Mouse (Mus musculus) forebrain, embryonic 13.5 days (tissue): Measurements from ENCODE around the gene Iqsec1. TPM values are rescaled to one million over a fixed set of nuclear protein-coding genes. Genes with fewer than 3 reads are reported as not detected.

ENCODE experiments used
- ATAC-seq: fragments of 200-750 bp; cut with Nextera tagmentation; 2 replicates; pipeline ENCODE4 v1.8.0; 2017
- H3K27ac ChIP-seq: fragments of 300-500 bp; sonication (generic); 2 replicates; pipeline ENCODE4 v1.5.1; 2015; ENCODE audit warnings: inconsistent platforms, mild to moderate bottlenecking, moderate library complexity
- H3K27me3 ChIP-seq: fragments of 300-500 bp; sonication (generic); 2 replicates; pipeline ENCODE4 v1.6.1; 2015; ENCODE audit warnings: mild to moderate bottlenecking, inconsistent platforms
- H3K36me3 ChIP-seq: fragments of 300-500 bp; sonication (generic); 2 replicates; pipeline ENCODE4 v1.6.1; 2015; ENCODE audit warnings: mild to moderate bottlenecking, inconsistent platforms; ENCODE audit not compliant: poor library complexity, severe bottlenecking
- H3K4me1 ChIP-seq: fragments of 300-500 bp; sonication (generic); 2 replicates; pipeline ENCODE4 v1.6.1; 2015; ENCODE audit warnings: inconsistent platforms
- H3K4me2 ChIP-seq: fragments of 300-500 bp; sonication (generic); 2 replicates; pipeline ENCODE4 v1.6.1; 2015; ENCODE audit warnings: inconsistent platforms, mild to moderate bottlenecking, moderate library complexity
- H3K4me3 ChIP-seq: fragments of 300-500 bp; sonication (generic); 2 replicates; pipeline ENCODE4 v1.5.1; 2015; ENCODE audit warnings: mild to moderate bottlenecking, inconsistent platforms
- H3K9ac ChIP-seq: fragments of 300-500 bp; sonication (generic); 2 replicates; pipeline ENCODE4 v1.6.1; 2015; ENCODE audit warnings: mild to moderate bottlenecking, inconsistent platforms
- H3K9me3 ChIP-seq: fragments of 300-500 bp; sonication (generic); replicated peaks from 2 replicates; pipeline ENCODE4 v1.6.1; 2016; ENCODE audit warnings: inconsistent platforms
- WGBS: fragments of 180-500 bp; shearing (Covaris S2); methylation state at CpG from one replicate; pipeline ENCODE4 v1.1.7; 2015; 5-methylcytosine and 5-hydroxymethylcytosine counted together
- polyA plus RNA-seq: library from polyadenylated mRNA; unstranded; fragments of >200 nt; fragmentation: Nextera tagmentation; extraction: Ambion mirVana; gene quantifications from 2 replicates; pipeline ENCODE4 v1.2.1, GENCODE M21; 2015

The Iqsec1 gene
- polyA plus RNA-seq, 1 experiment from 2014 or later, result 10.0 TPM

DNA sequence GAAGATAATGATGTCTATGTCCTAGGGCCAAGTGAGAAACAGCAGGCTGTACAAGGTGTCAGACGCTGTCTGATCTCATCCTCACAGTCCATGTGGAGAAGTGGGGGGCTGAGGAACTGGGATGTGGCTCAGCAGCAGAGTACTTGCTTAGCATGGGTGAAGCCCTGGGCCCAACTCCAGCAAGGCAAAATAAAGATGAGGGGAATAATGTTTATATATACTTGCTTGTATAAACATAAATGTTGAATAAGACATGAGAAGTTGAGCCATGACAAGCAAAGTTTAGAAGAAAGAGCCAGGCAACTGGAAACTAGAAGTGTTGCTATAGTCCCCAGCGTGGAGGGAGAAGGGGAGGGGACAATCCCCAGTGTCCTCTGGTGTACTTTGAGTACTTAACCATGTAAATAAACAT, 261.8 kb downstream of the Iqsec1 start:
- Histone ChIP-seq H3K4me3 (no peak overlapping the region), H3K9ac (no peak overlapping the region), H3K4me2 (no peak overlapping the region), H3K9me3 (no peaks in the 10 kb centered on the region), H3K27ac (0 out of 2 replicates have a peak overlapping the region, but pooled peaks have one; percentile 20), H3K36me3 (no peaks in the 10 kb centered on the region), H3K4me1 (peaks cover 63% of the 10 kb centered on the region), H3K27me3 (no peaks in the 10 kb centered on the region)
- WGBS, result 70% methylated on average over 2 of the region's 2 CpGs
- ATAC-seq, result no peak

DNA sequence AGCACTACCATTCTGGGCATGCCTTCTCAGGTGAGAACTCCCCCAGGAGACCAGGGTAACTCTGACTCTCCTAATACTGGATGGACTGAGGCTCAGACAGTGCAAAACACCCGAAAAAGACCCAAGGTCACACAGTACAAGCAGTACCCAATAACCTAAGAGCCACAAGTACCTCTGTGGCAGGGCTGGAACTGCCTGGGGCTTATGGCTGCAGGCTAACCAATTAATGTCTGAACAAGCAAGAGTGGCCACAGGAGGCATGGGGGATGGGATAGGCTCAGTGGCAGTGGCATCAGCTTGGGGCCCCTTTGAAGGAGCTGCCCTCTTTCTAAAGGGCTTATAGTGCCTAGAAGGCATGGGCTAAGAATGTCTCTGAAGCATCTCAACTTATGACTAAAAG, 263.0 kb downstream of the Iqsec1 start:
- Histone ChIP-seq H3K27me3 (no peaks in the 10 kb centered on the region), H3K9ac (no peak overlapping the region), H3K36me3 (no peaks in the 10 kb centered on the region), H3K27ac (no peak overlapping the region), H3K9me3 (no peaks in the 10 kb centered on the region), H3K4me3 (no peak overlapping the region), H3K4me2 (no peak overlapping the region), H3K4me1 (peaks cover 63% of the 10 kb centered on the region)
- 60% methylated on average over 1 of the region's 1 CpGs for WGBS
- no peak for ATAC-seq

DNA sequence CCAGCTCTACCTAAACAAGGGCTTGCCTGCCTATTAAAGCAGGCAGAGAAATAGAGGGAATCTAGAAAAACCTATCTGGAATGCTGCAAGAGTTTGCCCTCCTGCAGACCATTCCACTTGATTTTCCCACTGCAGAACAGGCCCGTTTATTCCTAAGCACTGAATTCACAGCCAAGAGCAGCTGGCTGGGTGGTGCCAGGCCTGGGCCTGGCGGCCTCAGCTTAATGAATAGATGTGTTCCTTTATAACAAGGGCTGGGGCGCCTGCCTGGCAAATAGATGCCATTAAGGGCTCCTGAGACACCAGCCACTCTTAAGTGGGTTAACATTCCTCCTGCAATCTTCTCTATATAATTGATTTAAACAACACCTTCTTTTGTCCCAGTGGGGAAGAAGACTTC, 265.5 kb downstream of the Iqsec1 start:
- WGBS, result 23% methylated on average over 3 of the region's 3 CpGs

DNA sequence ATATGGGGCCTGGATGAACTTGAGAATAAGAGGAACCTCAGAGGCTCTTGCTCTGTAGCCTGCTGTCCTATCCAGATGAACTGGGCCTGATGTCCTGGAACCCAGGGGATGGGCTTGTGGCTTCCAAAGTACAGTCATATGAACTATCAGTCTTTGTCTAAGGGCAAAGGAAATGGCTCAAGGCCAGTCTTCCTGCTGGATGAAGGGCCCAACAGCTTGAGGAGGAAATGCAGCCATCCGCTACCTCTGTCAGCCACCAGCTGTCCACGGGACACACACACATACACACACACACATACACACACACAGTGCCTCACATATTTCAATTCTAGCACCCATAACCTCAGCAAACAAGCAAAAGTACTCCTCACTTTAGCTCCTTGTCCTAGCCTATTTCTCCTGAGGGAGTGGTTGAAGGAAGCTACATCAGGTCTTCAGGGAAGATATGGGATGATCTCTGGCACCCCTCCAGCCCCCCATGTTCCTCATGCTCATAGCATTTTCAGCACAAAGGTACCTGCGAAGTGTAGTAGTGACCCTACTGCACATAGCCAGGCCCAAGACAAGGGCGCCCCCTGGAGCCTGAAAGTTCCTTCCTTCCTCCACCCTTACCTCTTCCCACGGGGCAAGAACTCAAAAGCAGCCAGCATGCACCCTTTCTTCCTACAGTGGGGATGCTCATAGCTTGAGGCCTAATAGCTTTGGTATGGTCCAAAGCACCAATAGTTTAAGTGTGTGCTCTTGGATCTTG, 267.3 kb downstream of the Iqsec1 start:
- Histone ChIP-seq H3K9me3 (no peaks in the 10 kb centered on the region), H3K27ac (no peak overlapping the region; the same call in 1 of the 2 replicates), H3K4me2 (no peak overlapping the region), H3K9ac (no peak overlapping the region), H3K4me1 (peaks cover 50% of the 10 kb centered on the region), H3K27me3 (no peaks in the 10 kb centered on the region), H3K4me3 (no peak overlapping the region), H3K36me3 (no peaks in the 10 kb centered on the region)
- WGBS, result 66% methylated on average over 5 of the region's 5 CpGs
- no peak for ATAC-seq

More for the DNA sequence above, 265.5 kb downstream of the Iqsec1 start:
- H3K27ac ChIP-seq, result peak overlapping the region; percentile 73
- no peak overlapping the region for H3K4me2 ChIP-seq
- ATAC-seq, result peak; percentile 61; the same call in 1 of the 2 replicates
- H3K4me3 ChIP-seq, result no peak overlapping the region
- no peaks in the 10 kb centered on the region for H3K27me3 ChIP-seq
- H3K9ac ChIP-seq, result no peak overlapping the region
- peaks cover 49% of the 10 kb centered on the region for H3K4me1 ChIP-seq
- no peaks in the 10 kb centered on the region for H3K36me3 ChIP-seq
- no peaks in the 10 kb centered on the region for H3K9me3 ChIP-seq

DNA sequence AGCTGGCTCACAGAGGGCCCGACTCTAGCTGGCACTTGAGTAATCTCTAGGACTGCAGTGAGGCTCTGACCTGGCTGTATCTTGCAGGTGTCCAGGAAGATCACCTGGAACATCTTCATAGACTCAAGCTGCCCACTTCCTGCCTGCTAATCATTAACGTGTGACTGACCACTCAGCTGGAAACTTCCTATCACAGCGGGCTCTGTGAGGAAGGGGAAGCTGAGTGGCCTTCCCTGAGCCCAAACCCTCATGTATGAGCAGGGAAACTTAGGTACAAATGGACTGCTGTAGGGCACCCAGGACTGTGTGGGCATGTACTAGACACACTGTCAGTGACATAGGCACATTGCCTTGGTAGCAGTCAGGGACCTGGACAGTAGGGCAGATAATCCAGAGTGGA, 268.3 kb downstream of the Iqsec1 start:
- H3K4me2 ChIP-seq, result no peak overlapping the region
- ATAC-seq, result no peak
- no peaks in the 10 kb centered on the region for H3K36me3 ChIP-seq
- no peaks in the 10 kb centered on the region for H3K27me3 ChIP-seq
- no peaks in the 10 kb centered on the region for H3K9me3 ChIP-seq
- no peak overlapping the region for H3K4me3 ChIP-seq
- 71% methylated on average over 3 of the region's 3 CpGs for WGBS
- H3K27ac ChIP-seq, result no peak overlapping the region
- no peak overlapping the region for H3K9ac ChIP-seq
- H3K4me1 ChIP-seq, result peaks cover 52% of the 10 kb centered on the region

DNA sequence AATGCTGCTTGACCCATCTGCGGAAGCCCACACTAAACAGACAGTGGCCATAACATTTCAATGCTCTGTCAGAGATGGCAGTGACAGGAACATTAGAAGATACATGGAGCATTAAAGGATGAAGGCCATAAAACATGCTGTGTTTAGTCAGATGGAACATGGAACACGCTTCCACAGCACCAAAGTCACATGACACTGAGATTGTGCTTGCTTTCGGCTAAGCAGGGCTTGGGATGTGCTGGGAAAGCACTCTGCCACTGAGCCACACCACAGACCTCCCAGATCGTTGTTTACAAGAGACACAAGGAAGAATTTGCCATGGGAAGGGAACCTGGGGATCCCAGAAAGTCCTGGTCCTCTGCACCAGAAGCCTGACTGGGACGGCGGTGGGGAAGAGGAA, 269.1 kb downstream of the Iqsec1 start:
- Histone ChIP-seq H3K9me3 (no peaks in the 10 kb centered on the region), H3K27ac (no peak overlapping the region), H3K4me3 (no peak overlapping the region), H3K4me1 (peaks cover 52% of the 10 kb centered on the region), H3K36me3 (no peaks in the 10 kb centered on the region), H3K9ac (no peak overlapping the region), H3K27me3 (no peaks in the 10 kb centered on the region), H3K4me2 (no peak overlapping the region)
- 95% methylated on average over 6 of the region's 6 CpGs for WGBS
- no peak for ATAC-seq

DNA sequence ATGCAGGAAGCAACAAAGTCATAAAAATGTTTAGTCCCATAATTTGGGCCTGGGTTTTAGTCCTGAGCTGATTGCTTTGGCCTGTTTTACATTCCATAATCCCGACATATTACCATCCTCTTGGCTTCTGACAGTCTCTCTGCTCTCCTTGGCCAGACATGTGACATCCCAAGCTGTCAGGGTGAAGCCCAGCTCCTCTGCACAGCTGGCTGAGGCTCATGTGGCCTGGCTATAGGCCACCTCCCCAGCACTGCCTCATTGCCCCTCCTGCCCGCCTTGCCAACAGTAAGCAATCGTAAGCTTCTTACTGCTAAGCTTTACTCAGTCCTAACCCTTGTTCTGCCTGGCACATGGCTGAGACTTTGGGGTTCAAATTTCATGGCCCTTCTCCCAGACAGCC, 270.0 kb downstream of the Iqsec1 start:
- no peaks in the 10 kb centered on the region for H3K9me3 ChIP-seq
- H3K27me3 ChIP-seq, result no peaks in the 10 kb centered on the region
- peaks cover 50% of the 10 kb centered on the region for H3K4me1 ChIP-seq
- H3K4me3 ChIP-seq, result no peak overlapping the region
- no peak overlapping the region for H3K27ac ChIP-seq
- H3K9ac ChIP-seq, result no peak overlapping the region
- H3K4me2 ChIP-seq, result no peak overlapping the region
- WGBS, result 86% methylated on average over 3 of the region's 3 CpGs
- no peaks in the 10 kb centered on the region for H3K36me3 ChIP-seq
- ATAC-seq, result no peak

DNA sequence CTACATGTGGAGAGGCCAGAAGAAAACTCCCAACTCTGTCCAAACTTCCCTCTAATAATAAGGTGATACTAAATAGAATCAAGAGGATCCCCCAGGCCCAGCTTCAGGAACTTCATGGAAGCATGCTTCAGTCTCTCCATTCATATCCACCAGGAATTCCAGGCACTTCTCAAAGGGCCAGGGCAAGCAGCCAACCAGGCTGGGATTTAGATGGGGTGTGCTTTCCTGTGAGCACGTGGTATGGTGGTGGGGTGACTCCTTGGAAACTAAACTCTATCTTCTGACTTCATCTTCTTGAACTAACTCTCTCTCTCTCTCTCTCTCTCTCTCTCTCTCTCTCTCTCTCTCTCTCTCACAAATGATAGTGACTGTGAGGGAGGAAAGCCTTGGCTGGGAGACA, 270.8 kb downstream of the Iqsec1 start:
- ATAC-seq, result no peak
- Histone ChIP-seq H3K9me3 (no peaks in the 10 kb centered on the region), H3K27me3 (no peaks in the 10 kb centered on the region), H3K4me2 (no peak overlapping the region), H3K27ac (no peak overlapping the region), H3K4me3 (no peak overlapping the region), H3K36me3 (no peaks in the 10 kb centered on the region), H3K9ac (no peak overlapping the region), H3K4me1 (peaks cover 50% of the 10 kb centered on the region)
- WGBS, result 57% methylated on average over 1 of the region's 1 CpGs

DNA sequence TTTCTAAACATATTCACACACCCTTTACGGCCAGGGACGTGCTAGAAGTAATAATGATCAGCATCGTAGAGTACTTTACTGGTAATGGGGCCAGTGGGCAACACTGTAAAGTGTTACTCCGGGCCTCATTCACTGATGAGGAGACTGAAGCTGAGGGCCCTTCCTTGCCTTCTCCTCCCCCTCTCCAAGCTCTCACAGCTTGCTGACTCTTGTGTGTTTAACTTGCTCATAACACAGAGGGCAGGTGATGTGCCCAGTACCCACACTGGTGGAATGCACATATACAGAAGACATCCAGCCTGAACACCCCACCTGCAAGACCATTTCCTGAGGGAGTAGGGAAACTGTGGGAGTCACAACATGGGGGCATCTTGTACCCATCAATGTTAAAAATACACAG, 271.6 kb downstream of the Iqsec1 start:
- no peak for ATAC-seq
- no peaks in the 10 kb centered on the region for H3K36me3 ChIP-seq
- no peaks in the 10 kb centered on the region for H3K9me3 ChIP-seq
- H3K9ac ChIP-seq, result no peak overlapping the region
- peaks cover 56% of the 10 kb centered on the region for H3K4me1 ChIP-seq
- H3K4me3 ChIP-seq, result peak overlapping the region; percentile 55
- H3K27me3 ChIP-seq, result no peaks in the 10 kb centered on the region
- no peak overlapping the region for H3K27ac ChIP-seq
- H3K4me2 ChIP-seq, result peak overlapping the region; percentile 86
- WGBS, result 54% methylated on average over 4 of the region's 4 CpGs

DNA sequence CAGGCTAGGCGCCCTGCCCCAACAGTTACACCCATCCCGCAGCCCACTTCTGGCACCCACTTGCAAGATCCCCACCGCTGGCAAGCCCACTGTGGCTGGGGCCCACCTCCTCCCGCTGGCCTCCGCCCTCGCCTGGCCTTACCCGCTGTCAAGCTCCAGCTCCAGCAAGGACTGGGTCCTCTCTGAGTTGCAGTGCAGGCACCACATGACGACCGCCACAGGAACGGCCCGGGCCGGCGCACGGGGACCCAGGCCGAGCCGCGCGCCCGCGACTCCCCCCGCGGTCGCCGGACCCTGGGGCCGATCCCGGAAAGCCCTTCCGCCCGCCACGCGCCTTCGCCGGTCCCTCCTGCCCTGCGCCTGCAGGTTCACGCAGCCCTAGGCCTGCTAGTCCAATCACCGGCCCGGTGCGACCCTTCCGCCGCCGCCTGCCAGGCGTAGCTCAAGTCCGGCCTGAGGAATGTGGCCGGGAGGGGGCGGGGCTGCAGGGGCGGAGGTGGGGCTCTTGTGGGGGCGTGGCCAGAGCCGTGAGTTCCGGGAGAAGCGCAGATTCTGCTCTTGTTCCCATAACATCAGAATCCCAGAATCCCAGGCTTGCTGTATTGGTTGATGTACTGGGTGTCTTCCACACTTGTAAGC, 272.3 kb downstream of the Iqsec1 start:
- Histone ChIP-seq H3K9me3 (no peaks in the 10 kb centered on the region), H3K27ac (peak overlapping the region; percentile 33; the same call in 1 of the 2 replicates), H3K27me3 (no peaks in the 10 kb centered on the region), H3K4me2 (peak overlapping the region; percentile 86), H3K36me3 (no peaks in the 10 kb centered on the region), H3K9ac (peak overlapping the region; percentile 75), H3K4me3 (peak overlapping the region; percentile 55), H3K4me1 (peaks cover 62% of the 10 kb centered on the region)
- peak; percentile 60 for ATAC-seq
- WGBS, result 2% methylated on average over 38 of the region's 49 CpGs

DNA sequence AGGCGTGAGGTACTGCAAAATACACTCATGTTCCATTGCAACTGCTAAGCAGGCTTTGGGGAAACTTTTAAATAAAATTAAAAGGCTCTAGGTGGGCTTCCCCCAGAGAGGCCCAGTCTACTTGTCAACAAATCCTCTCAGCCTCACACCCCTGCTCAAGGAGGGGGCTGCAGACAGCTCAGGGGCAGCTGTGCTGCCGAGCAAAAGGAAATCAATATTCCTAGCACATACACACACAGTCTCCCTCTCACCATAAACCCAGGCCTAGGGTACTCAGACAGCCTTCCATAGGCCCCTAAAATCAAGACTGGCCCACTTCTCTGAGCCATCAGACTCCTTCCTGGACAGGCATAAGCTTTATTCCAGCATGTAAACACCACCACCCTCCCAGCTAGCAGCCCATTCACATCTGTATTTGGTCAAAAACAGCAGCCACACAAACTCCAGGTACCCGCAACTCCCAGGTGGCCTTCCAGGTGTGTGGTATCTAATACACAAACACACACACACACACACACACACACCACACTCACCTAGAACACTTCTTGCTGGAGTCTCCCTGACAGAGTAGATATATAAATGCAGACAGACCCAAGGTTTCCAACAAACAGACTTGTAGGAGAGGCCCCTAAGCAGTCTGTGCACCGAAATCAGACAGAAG, 273.1 kb downstream of the Iqsec1 start:
- ATAC-seq, result peak; percentile 43; the same call in 1 of the 2 replicates
- peak overlapping the region; percentile 55 for H3K4me3 ChIP-seq
- H3K27me3 ChIP-seq, result no peaks in the 10 kb centered on the region
- H3K36me3 ChIP-seq, result no peaks in the 10 kb centered on the region
- H3K27ac ChIP-seq, result peak overlapping the region; percentile 25; the same call in 1 of the 2 replicates
- H3K4me2 ChIP-seq, result peak overlapping the region; percentile 86
- WGBS, result 58% methylated on average over 4 of the region's 4 CpGs
- peak overlapping the region; percentile 75 for H3K9ac ChIP-seq
- H3K4me1 ChIP-seq, result peaks cover 70% of the 10 kb centered on the region
- no peaks in the 10 kb centered on the region for H3K9me3 ChIP-seq

DNA sequence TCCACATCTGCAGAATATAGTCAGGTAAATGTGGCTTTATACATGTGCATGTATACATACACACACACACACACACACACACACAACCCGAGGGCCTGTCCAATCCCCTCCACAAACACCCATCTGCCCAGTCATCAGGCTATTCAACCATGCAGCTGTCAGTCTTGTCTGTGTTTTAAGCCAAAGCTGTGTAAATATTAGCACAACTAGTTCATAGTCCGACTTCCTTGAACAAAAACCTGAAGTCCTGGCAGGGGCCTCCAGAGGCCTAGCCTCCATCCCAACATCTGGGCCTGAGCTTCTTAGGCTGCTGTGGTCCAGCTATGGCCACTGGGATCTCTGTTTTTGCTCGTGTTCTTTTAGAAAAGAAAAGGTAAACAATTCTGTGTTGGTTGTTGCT, 274.8 kb downstream of the Iqsec1 start:
- no peak overlapping the region for H3K9ac ChIP-seq
- no peaks in the 10 kb centered on the region for H3K27me3 ChIP-seq
- no peak for ATAC-seq
- H3K27ac ChIP-seq, result peak overlapping the region; percentile 78
- no peaks in the 10 kb centered on the region for H3K9me3 ChIP-seq
- H3K36me3 ChIP-seq, result no peaks in the 10 kb centered on the region
- H3K4me1 ChIP-seq, result peaks cover 76% of the 10 kb centered on the region
- WGBS, result 65% methylated on average over 3 of the region's 3 CpGs
- H3K4me2 ChIP-seq, result no peak overlapping the region
- H3K4me3 ChIP-seq, result no peak overlapping the region
